Mouse (Mus musculus) hindbrain, postnatal 0 days (tissue): ENCODE results near the gene Slc37a1. TPM values are rescaled to one million over a fixed set of nuclear protein-coding genes. Genes with fewer than 3 reads are reported as not detected.

Experiments used
- ATAC-seq: fragments of 200-750 bp; cut with Nextera tagmentation; 2 replicates; pipeline ENCODE4 v1.8.0; 2017; ENCODE audit warnings: mild to moderate bottlenecking, moderate TSS enrichment, moderate library complexity
- DNase-seq: peaks from one replicate; pipeline ENCODE4 v3.0.0-alpha.2; 2015; ENCODE audit warnings: low spot score
- H3K27ac ChIP-seq: fragments of 300-500 bp; sonication (generic); 2 replicates; pipeline ENCODE4 v1.5.1; 2014; ENCODE audit warnings: mild to moderate bottlenecking
- H3K27me3 ChIP-seq: fragments of 300-500 bp; sonication (generic); 2 replicates; pipeline ENCODE4 v1.6.1; 2014; ENCODE audit warnings: low read length, mixed read lengths; ENCODE audit not compliant: insufficient read depth
- H3K36me3 ChIP-seq: fragments of 300-500 bp; sonication (generic); 2 replicates; pipeline ENCODE4 v1.6.1; 2014; ENCODE audit warnings: low read length, mixed read lengths; ENCODE audit not compliant: insufficient read depth
- H3K4me1 ChIP-seq: fragments of 300-500 bp; sonication (generic); 2 replicates; pipeline ENCODE4 v1.6.1; 2014; ENCODE audit warnings: antibody characterized with exemption, low read length, mixed read lengths; ENCODE audit not compliant: insufficient read depth
- H3K4me2 ChIP-seq: fragments of 300-500 bp; sonication (generic); 2 replicates; pipeline ENCODE4 v1.6.1; 2014; ENCODE audit warnings: low read depth, mild to moderate bottlenecking, low read length, moderate library complexity, mixed read lengths
- H3K4me3 ChIP-seq: fragments of 300-500 bp; sonication (generic); 2 replicates; pipeline ENCODE4 v1.5.1; 2014; ENCODE audit warnings: low read length
- H3K9ac ChIP-seq: fragments of 300-500 bp; sonication (generic); replicated peaks from 2 replicates; pipeline ENCODE4 v1.6.1; 2014; ENCODE audit warnings: mild to moderate bottlenecking, low read length, moderate library complexity, mixed read lengths
- H3K9me3 ChIP-seq: fragments of 300-500 bp; sonication (generic); 2 replicates; pipeline ENCODE4 v1.6.1; 2016; ENCODE audit warnings: low read length, mixed read lengths
- CTCF ChIP-seq: IDR thresholded peaks from 2 replicates; pipeline ENCODE4 v1.5.1; 2016; ENCODE audit warnings: antibody characterized with exemption, control low read depth, low read depth
- WGBS: fragments of 180-500 bp; shearing (Covaris S2); extraction: QIAGEN DNeasy Blood & Tissue Kit; methylation state at CpG from one replicate; pipeline ENCODE4 v1.1.7; 2014; 5-methylcytosine and 5-hydroxymethylcytosine counted together
- polyA plus RNA-seq: library from polyadenylated mRNA; unstranded; fragments of >200 nt; fragmentation: Nextera tagmentation; extraction: Ambion mirVana; gene quantifications from 2 replicates; pipeline ENCODE4 v1.2.1, GENCODE M21; 2015
- total RNA-seq: library from RNA; depleted of rRNA; stranded (reverse); fragments of >200 nt; gene quantifications from 2 replicates; pipeline ENCODE4 v1.2.3, GENCODE M21; 2014

Slc37a1 gene
- total and polyA plus RNA-seq, 2 experiments from 2014 or later = 5.7 to 10.7 TPM

- WGBS = 13% methylated on average over 9 of the region's 9 CpGs
- peak; percentile 88 for DNase-seq
- peak overlapping the region; percentile 13; the same call in 1 of the 2 replicates for H3K4me2 ChIP-seq
- no peaks in the 10 kb centered on the region for H3K9me3 ChIP-seq
- no peak overlapping the region for H3K4me3 ChIP-seq
- no peak overlapping the region for H3K27ac ChIP-seq
- no peak overlapping the region for H3K9ac ChIP-seq
- no peaks in the 10 kb centered on the region for H3K36me3 ChIP-seq
- no peaks in the 10 kb centered on the region for H3K4me1 ChIP-seq
- TF ChIP-seq CTCF = peak; percentile 87
- peak; percentile 91 for ATAC-seq
- H3K27me3 ChIP-seq = no peaks in the 10 kb centered on the region
These were observed 32.1 kb upstream of the Slc37a1 start for GRCm38 (mm10) chr17:31254463-31254931.

GRCm38 (mm10) chr17:31257149-31257548 is 29.4 kb upstream of the Slc37a1 start:
- Histone ChIP-seq H3K36me3 (no peaks in the 10 kb centered on the region), H3K27ac (no peak overlapping the region), H3K27me3 (no peaks in the 10 kb centered on the region), H3K9ac (no peak overlapping the region), H3K4me1 (no peaks in the 10 kb centered on the region), H3K4me3 (no peak overlapping the region), H3K4me2 (no peak overlapping the region), H3K9me3 (no peaks in the 10 kb centered on the region)
- DNase-seq = no peak
- TF ChIP-seq CTCF = no peak
- WGBS = 94% methylated on average over 1 of the region's 1 CpGs
- ATAC-seq = no peak

- no peak overlapping the region for H3K9ac ChIP-seq
- H3K4me2 ChIP-seq = no peak overlapping the region
- 90% methylated on average over 12 of the region's 12 CpGs for WGBS
- H3K9me3 ChIP-seq = no peaks in the 10 kb centered on the region
- no peaks in the 10 kb centered on the region for H3K4me1 ChIP-seq
- TF ChIP-seq CTCF = no peak
- ATAC-seq (no peak), DNase-seq (no peak)
- H3K27me3 ChIP-seq = no peaks in the 10 kb centered on the region
- no peak overlapping the region for H3K4me3 ChIP-seq
- H3K27ac ChIP-seq = no peak overlapping the region
- H3K36me3 ChIP-seq = no peaks in the 10 kb centered on the region
These were observed 28.7 kb upstream of the Slc37a1 start for GRCm38 (mm10) chr17:31257898-31258297.

GRCm38 (mm10) chr17:31258310-31258865 is 28.2 kb upstream of the Slc37a1 start:
- Histone ChIP-seq H3K4me1 (no peaks in the 10 kb centered on the region), H3K4me3 (no peak overlapping the region), H3K36me3 (no peaks in the 10 kb centered on the region), H3K9me3 (no peaks in the 10 kb centered on the region), H3K27ac (no peak overlapping the region), H3K9ac (no peak overlapping the region), H3K4me2 (no peak overlapping the region), H3K27me3 (no peaks in the 10 kb centered on the region)
- WGBS = 90% methylated on average over 9 of the region's 9 CpGs
- ATAC-seq = no peak
- DNase-seq = no peak
- no peak for TF ChIP-seq CTCF

- no peak overlapping the region for H3K4me3 ChIP-seq
- no peak for TF ChIP-seq CTCF
- H3K27me3 ChIP-seq = no peaks in the 10 kb centered on the region
These were observed 27.4 kb upstream of the Slc37a1 start for GRCm38 (mm10) chr17:31259145-31259544.

GRCm38 (mm10) chr17:31259825-31260224 is 26.8 kb upstream of the Slc37a1 start:
- no peak for ATAC-seq
- no peak for DNase-seq
- no peak overlapping the region for H3K4me2 ChIP-seq
- H3K27me3 ChIP-seq = no peaks in the 10 kb centered on the region
- 75% methylated on average over 4 of the region's 4 CpGs for WGBS
- H3K9ac ChIP-seq = no peak overlapping the region
- no peak overlapping the region for H3K27ac ChIP-seq
- peak; percentile 27 for TF ChIP-seq CTCF
- no peaks in the 10 kb centered on the region for H3K9me3 ChIP-seq
- H3K4me1 ChIP-seq = no peaks in the 10 kb centered on the region
- no peak overlapping the region for H3K4me3 ChIP-seq
- H3K36me3 ChIP-seq = no peaks in the 10 kb centered on the region

More at GRCm38 (mm10) chr17:31259145-31259544, 27.4 kb upstream of the Slc37a1 start:
- no peak for DNase-seq
- Histone ChIP-seq H3K9ac (no peak overlapping the region), H3K4me1 (no peaks in the 10 kb centered on the region), H3K9me3 (no peaks in the 10 kb centered on the region), H3K36me3 (no peaks in the 10 kb centered on the region), H3K27ac (no peak overlapping the region), H3K4me2 (no peak overlapping the region)
- ATAC-seq = no peak
- 68% methylated on average over 4 of the region's 4 CpGs for WGBS

- DNase-seq = no peak
- no peak for ATAC-seq
- TF ChIP-seq CTCF = no peak
- WGBS = 86% methylated on average over 7 of the region's 7 CpGs
- H3K4me1 ChIP-seq = no peaks in the 10 kb centered on the region
- no peaks in the 10 kb centered on the region for H3K36me3 ChIP-seq
- no peak overlapping the region for H3K27ac ChIP-seq
- H3K4me3 ChIP-seq = no peak overlapping the region
- no peaks in the 10 kb centered on the region for H3K9me3 ChIP-seq
- no peak overlapping the region for H3K9ac ChIP-seq
- no peaks in the 10 kb centered on the region for H3K27me3 ChIP-seq
- H3K4me2 ChIP-seq = no peak overlapping the region
These were observed 26.2 kb upstream of the Slc37a1 start for GRCm38 (mm10) chr17:31260430-31260829.
